Mouse (Mus musculus) heart, adult 9 months (tissue): ENCODE results near the gene Abcc4.
"Not testable (repeated sequence)": the region's sequence is repeated elsewhere in the genome, so short reads cannot be mapped to it uniquely, and the experiment has no call there.

Experiments used
- DNase-seq, 2 experiments: peaks; one replicate each; pipeline ENCODE4 v3.0.0; 2022; ENCODE audit warnings: low spot score in 2 of 2

Abcc4 gene

GRCm38 (mm10) chr14:118678279-118678985 is 27.6 kb downstream of the Abcc4 start:
- DNase-seq: no peak

- DNase-seq: no peak
These were observed 29.6 kb downstream of the Abcc4 start for GRCm38 (mm10) chr14:118676308-118676994.

GRCm38 (mm10) chr14:118674705-118675139 is 31.3 kb downstream of the Abcc4 start:
- peak; percentile 33 to 70 for DNase-seq

GRCm38 (mm10) chr14:118674224-118674623 is 31.8 kb downstream of the Abcc4 start:
- DNase-seq: no peak

GRCm38 (mm10) chr14:118673501-118673900 is 32.5 kb downstream of the Abcc4 start:
- DNase-seq: no peak

GRCm38 (mm10) chr14:118672931-118673330 is 33.1 kb downstream of the Abcc4 start:
- not testable (repeated sequence) for DNase-seq

- DNase-seq: peak; percentile 32 to 53
These were observed 38.5 kb downstream of the Abcc4 start for GRCm38 (mm10) chr14:118667499-118667898.

- DNase-seq: no peak
These were observed 41.4 kb downstream of the Abcc4 start for GRCm38 (mm10) chr14:118664661-118665060.

GRCm38 (mm10) chr14:118662625-118663276 is 43.3 kb downstream of the Abcc4 start:
- no peak for DNase-seq

GRCm38 (mm10) chr14:118662124-118662523 is 43.9 kb downstream of the Abcc4 start:
- no peak for DNase-seq

- no peak for DNase-seq
These were observed 46.8 kb downstream of the Abcc4 start for GRCm38 (mm10) chr14:118659230-118659629.

GRCm38 (mm10) chr14:118658328-118658692 is 47.7 kb downstream of the Abcc4 start:
- no peak for DNase-seq

GRCm38 (mm10) chr14:118657673-118658327 is 48.2 kb downstream of the Abcc4 start:
- DNase-seq: no peak

- DNase-seq: no peak
These were observed 48.8 kb downstream of the Abcc4 start for GRCm38 (mm10) chr14:118657206-118657605.

GRCm38 (mm10) chr14:118656036-118656435 is 50.0 kb downstream of the Abcc4 start:
- DNase-seq: no peak

- DNase-seq: no peak
These were observed 51.1 kb downstream of the Abcc4 start for GRCm38 (mm10) chr14:118654903-118655302.

GRCm38 (mm10) chr14:118651704-118652439 is 54.1 kb downstream of the Abcc4 start:
- DNase-seq: no peak

GRCm38 (mm10) chr14:118649895-118650256 is 56.1 kb downstream of the Abcc4 start:
- DNase-seq: no peak

GRCm38 (mm10) chr14:118649199-118649894 is 56.7 kb downstream of the Abcc4 start:
- DNase-seq: peak; percentile 38 to 58

- not testable (repeated sequence) for DNase-seq
These were observed 63.0 kb downstream of the Abcc4 start for GRCm38 (mm10) chr14:118642940-118643591.
